In genomic region chr11:32267964-32268363, GRCm38 (mm10) we compare ENCODE assay signal across 10 mouse cellular contexts. TPM values are rescaled to one million over a fixed set of nuclear protein-coding genes. Genes with fewer than 3 reads are reported as not detected.
DNase-seq lines count a peak whose midpoint lies in the region; ATAC-seq and TF ChIP-seq lines count a peak whose summit lies in the region.
"Had no signal": no experiment of that assay in that cellular context is flagged by ENCODE, and none has a peak within 500 bp of the region (broad histone marks: within the 10 kb centered on the region; RNA-seq: fewer than 3 reads in every experiment).

No protein-coding gene starts in this region.

- peak overlapping the region; percentile 91 for H3K9ac ChIP-seq in heart, embryonic 15.5 days
- peak overlapping the region; percentile 98 for H3K9ac ChIP-seq in liver, embryonic 11.5 days (ENCODE audit: low read depth, low read length)

- no peaks in the 10 kb centered on the region for H3K9me3 ChIP-seq in heart, embryonic 15.5 days (replicated peaks)
- no peaks in the 10 kb centered on the region for H3K9me3 ChIP-seq in G1E (replicated peaks)
- H3K9me3 ChIP-seq in forebrain, embryonic 10.5 days: no peaks in the 10 kb centered on the region
- no peaks in the 10 kb centered on the region for H3K9me3 ChIP-seq in liver, embryonic 11.5 days (ENCODE audit: control insufficient read depth, low read length)

- ATAC-seq in heart, embryonic 15.5 days (replicated peaks; ENCODE audit: insufficient number of reproducible peaks, insufficient read depth, low FRiP score, low read depth): no peak
- no peak for ATAC-seq in G1E (ENCODE audit: extremely low read depth, insufficient number of reproducible peaks, low FRiP score, poor library complexity, severe bottlenecking)
- ATAC-seq in liver, embryonic 11.5 days (replicated peaks; ENCODE audit: low FRiP score): peak; percentile 8; the same call in 1 of the 2 replicates
- ATAC-seq in activated CD4-positive, CD25-positive, alpha-beta regulatory T cell, adult 4 months: no peak

- TF ChIP-seq CTCF in G1E (IDR thresholded peaks at IDR 0.05; ENCODE audit: low read depth, low read length): no peak

- DNase-seq in heart, adult 18-20 months: no peak
- DNase-seq in G1E (ENCODE audit: low spot score): no peak
- DNase-seq in forebrain, embryonic 10.5 days (ENCODE audit: extremely low spot score, low spot score): peak; percentile 23
- DNase-seq in liver, embryonic 11.5 days (ENCODE audit: low spot score): no peak
- peak; percentile 21 for DNase-seq in testis, postnatal 14 days (ENCODE audit: low spot score)
- DNase-seq in ovary, postnatal 10 days (ENCODE audit: low spot score): no peak

- peaks cover 15% of the 10 kb centered on the region for H3K4me1 ChIP-seq in heart, embryonic 15.5 days (replicated peaks)
- peaks cover 71% of the 10 kb centered on the region for H3K4me1 ChIP-seq in G1E (ENCODE audit: insufficient read depth, low read depth, low read length)
- H3K4me1 ChIP-seq in forebrain, embryonic 10.5 days: peaks cover 24% of the 10 kb centered on the region
- peaks cover 39% of the 10 kb centered on the region for H3K4me1 ChIP-seq in liver, embryonic 11.5 days (replicated peaks; ENCODE audit: control insufficient read depth, insufficient read depth, low read length)

- peak overlapping the region; percentile 84 for H3K4me3 ChIP-seq in heart, embryonic 15.5 days
- H3K4me3 ChIP-seq in G1E (ENCODE audit: low read depth, low read length): peak overlapping the region; percentile 84; the same call in 1 of the 2 replicates
- peak overlapping the region; percentile 92 for H3K4me3 ChIP-seq in forebrain, embryonic 10.5 days
- peak overlapping the region; percentile 81 for H3K4me3 ChIP-seq in liver, embryonic 11.5 days (ENCODE audit: low read depth, low read length)

- peak overlapping the region; percentile 89 for H3K27ac ChIP-seq in heart, embryonic 15.5 days
- H3K27ac ChIP-seq in forebrain, embryonic 10.5 days: peak overlapping the region; percentile 98
- peak overlapping the region; percentile 98 for H3K27ac ChIP-seq in liver, embryonic 11.5 days (ENCODE audit: low read depth, low read length)

- 21% methylated on average over 5 of the region's 5 CpGs for WGBS in heart, embryonic 15.5 days
- WGBS in forebrain, embryonic 10.5 days: 31% methylated on average over 5 of the region's 5 CpGs
- WGBS in liver, embryonic 11.5 days: 20% methylated on average over 5 of the region's 5 CpGs

- H3K36me3 ChIP-seq in heart, embryonic 15.5 days: no peaks in the 10 kb centered on the region
- peaks cover 21% of the 10 kb centered on the region for H3K36me3 ChIP-seq in G1E (replicated peaks)
- H3K36me3 ChIP-seq in forebrain, embryonic 10.5 days (replicated peaks): peaks cover 1% of the 10 kb centered on the region; the same call in 1 of the 2 replicates
- H3K36me3 ChIP-seq in liver, embryonic 11.5 days (ENCODE audit: control insufficient read depth, insufficient read depth, low read length): no peaks in the 10 kb centered on the region

- H3K4me2 ChIP-seq in heart, embryonic 15.5 days: peak overlapping the region; percentile 74
- H3K4me2 ChIP-seq in liver, embryonic 11.5 days: peak overlapping the region; percentile 85

- no peaks in the 10 kb centered on the region; the same call in 1 of the 2 replicates for H3K27me3 ChIP-seq in heart, embryonic 15.5 days
- no peaks in the 10 kb centered on the region for H3K27me3 ChIP-seq in G1E (ENCODE audit: insufficient read depth, low read length)
- H3K27me3 ChIP-seq in forebrain, embryonic 10.5 days (ENCODE audit: poor library complexity, severe bottlenecking): no peaks in the 10 kb centered on the region
- H3K27me3 ChIP-seq in liver, embryonic 11.5 days (replicated peaks; ENCODE audit: control insufficient read depth, insufficient read depth, low read length): no peaks in the 10 kb centered on the region

RNA-seq across cellular contexts. Expression of gene Nprl3, which starts 0.5 kb away (rescaled TPM):
- polyA plus RNA-seq in heart, embryonic 15.5 days (2015; fragmentation: Nextera tagmentation; extraction: Ambion mirVana): 29.8 and 33.6 TPM in 2 replicates
- total RNA-seq in heart, adult 18-20 months (2021): 10 to 100 TPM; 22.6 to 28.5 TPM
- total RNA-seq in G1E (2014; fragmentation: Nextera tagmentation) (90.6 and 121 TPM in 2 replicates), G1E (2017) (26.3 and 27.0 TPM in 2 replicates)
- 106 and 134 TPM in 2 replicates for polyA plus RNA-seq in G1E (2012)
- polyA plus RNA-seq in forebrain, embryonic 10.5 days (2016; fragmentation: Nextera tagmentation; extraction: Ambion mirVana): 48.3 and 48.6 TPM in 2 replicates
- 31.0 and 38.1 TPM in 2 replicates for polyA plus RNA-seq in liver, embryonic 11.5 days (2014; fragmentation: Nextera tagmentation; extraction: Ambion mirVana)
- polyA plus RNA-seq in activated CD4-positive, CD25-positive, alpha-beta regulatory T cell, adult 4 months (2017; shearing (Covaris generic)): 10 to 100 TPM; 36.7 to 37.6 TPM

RNA-seq across cellular contexts. Expression of gene Hba-x, which starts 8.2 kb away (rescaled TPM):
- polyA plus RNA-seq in heart, embryonic 15.5 days (2015; fragmentation: Nextera tagmentation; extraction: Ambion mirVana): 195 and 375 TPM in 2 replicates
- total RNA-seq in heart, adult 18-20 months (2021): not detected
- total RNA-seq in G1E (2014; fragmentation: Nextera tagmentation) (not detected in 2 replicates), G1E (2017) (not detected in 2 replicates)
- 0.09 TPM in 1 of 2 replicates, not detected in the other for polyA plus RNA-seq in G1E (2012)
- polyA plus RNA-seq in forebrain, embryonic 10.5 days (2016; fragmentation: Nextera tagmentation; extraction: Ambion mirVana): 3,082 and 4,268 TPM in 2 replicates
- polyA plus RNA-seq in liver, embryonic 11.5 days (2014; fragmentation: Nextera tagmentation; extraction: Ambion mirVana): 4,144 and 4,673 TPM in 2 replicates
- not detected for polyA plus RNA-seq in activated CD4-positive, CD25-positive, alpha-beta regulatory T cell, adult 4 months (2017; shearing (Covaris generic))
- total RNA-seq: left cerebral cortex, postnatal 10 days had no signal
- polyA plus RNA-seq: Patski had no signal

RNA-seq across cellular contexts. Expression of gene Hba-a1, which starts 15.3 kb away (rescaled TPM):
- 23,640 and 24,567 TPM in 2 replicates for polyA plus RNA-seq in heart, embryonic 15.5 days (2015; fragmentation: Nextera tagmentation; extraction: Ambion mirVana)
- total RNA-seq in heart, adult 18-20 months (2021): 1,000 to 10,000 TPM; 7,280 to 8,683 TPM
- total RNA-seq in G1E (2014; fragmentation: Nextera tagmentation) (230 and 2,260 TPM in 2 replicates), G1E (2017) (242 and 325 TPM in 2 replicates)
- polyA plus RNA-seq in G1E (2012): 3,927 and 4,410 TPM in 2 replicates
- polyA plus RNA-seq in forebrain, embryonic 10.5 days (2016; fragmentation: Nextera tagmentation; extraction: Ambion mirVana): 2,180 and 3,072 TPM in 2 replicates
- polyA plus RNA-seq in liver, embryonic 11.5 days (2014; fragmentation: Nextera tagmentation; extraction: Ambion mirVana): 12,698 and 12,741 TPM in 2 replicates
- polyA plus RNA-seq in activated CD4-positive, CD25-positive, alpha-beta regulatory T cell, adult 4 months (2017; shearing (Covaris generic)): 100 to 1,000 TPM in 1 of 2 experiments, 1 to 10 TPM in 1; 4.6 to 196 TPM
- polyA plus RNA-seq: Patski had no signal

RNA-seq across cellular contexts. Expression of gene Hbq1b, which starts 18.8 kb away (rescaled TPM):
- 3.1 and 3.6 TPM in 2 replicates for polyA plus RNA-seq in heart, embryonic 15.5 days (2015; fragmentation: Nextera tagmentation; extraction: Ambion mirVana)
- total RNA-seq in heart, adult 18-20 months (2021): 1 to 10 TPM in 1 of 2 experiments, not detected in 1; 1.4 TPM
- total RNA-seq in G1E (2014; fragmentation: Nextera tagmentation): 9.1 and 11.6 TPM in 2 replicates
- total RNA-seq in G1E (2017): 0.41 and 0.87 TPM in 2 replicates
- polyA plus RNA-seq in G1E (2012): 0.70 and 0.87 TPM in 2 replicates
- 6.1 and 10.1 TPM in 2 replicates for polyA plus RNA-seq in forebrain, embryonic 10.5 days (2016; fragmentation: Nextera tagmentation; extraction: Ambion mirVana)
- polyA plus RNA-seq in liver, embryonic 11.5 days (2014; fragmentation: Nextera tagmentation; extraction: Ambion mirVana): 43.6 and 45.8 TPM in 2 replicates
- not detected for polyA plus RNA-seq in activated CD4-positive, CD25-positive, alpha-beta regulatory T cell, adult 4 months (2017; shearing (Covaris generic))
- polyA plus RNA-seq: Patski had no signal

RNA-seq across cellular contexts. Expression of gene Hba-a2, which starts 28.3 kb away (rescaled TPM):
- polyA plus RNA-seq in heart, embryonic 15.5 days (2015; fragmentation: Nextera tagmentation; extraction: Ambion mirVana): 64,616 and 65,648 TPM in 2 replicates
- 1,000 to 10,000 TPM; 8,094 to 8,438 TPM for total RNA-seq in heart, adult 18-20 months (2021)
- total RNA-seq in G1E (2014; fragmentation: Nextera tagmentation) (268 and 4,240 TPM in 2 replicates), G1E (2017) (683 and 890 TPM in 2 replicates)
- 1,087 and 1,500 TPM in 2 replicates for polyA plus RNA-seq in G1E (2012)
- polyA plus RNA-seq in forebrain, embryonic 10.5 days (2016; fragmentation: Nextera tagmentation; extraction: Ambion mirVana): 3,944 and 5,635 TPM in 2 replicates
- 25,282 and 25,421 TPM in 2 replicates for polyA plus RNA-seq in liver, embryonic 11.5 days (2014; fragmentation: Nextera tagmentation; extraction: Ambion mirVana)
- polyA plus RNA-seq in activated CD4-positive, CD25-positive, alpha-beta regulatory T cell, adult 4 months (2017; shearing (Covaris generic)): 100 to 1,000 TPM in 1 of 2 experiments, 1 to 10 TPM in 1; 8.9 to 339 TPM
- polyA plus RNA-seq: Patski had no signal

Comparison
In these comparisons a context has a peak if more than half of its experiments do, and no peak if none do; other contexts are left out.
1. DNase-seq: peak in forebrain, embryonic 10.5 days (single experiment) and testis, postnatal 14 days (single experiment); none in heart, adult 18-20 months (0 of 2), G1E (single experiment), liver, embryonic 11.5 days (single experiment) and ovary, postnatal 10 days (single experiment).
2. RNA of gene Hba-x, which starts 8.2 kb away (polyA plus RNA-seq): 4,144 to 4,673 TPM in liver, embryonic 11.5 days, 3,082 to 4,268 TPM in forebrain, embryonic 10.5 days and 195 to 375 TPM in heart, embryonic 15.5 days; 0.09 TPM in G1E and not detected in activated CD4-positive, CD25-positive, alpha-beta regulatory T cell, adult 4 months; every median in the first group is over 100 times any median in the second.
3. RNA of gene Hba-a1, which starts 15.3 kb away (polyA plus RNA-seq): 23,640 to 24,567 TPM in heart, embryonic 15.5 days, 12,698 to 12,741 TPM in liver, embryonic 11.5 days, 3,927 to 4,410 TPM in G1E and 2,180 to 3,072 TPM in forebrain, embryonic 10.5 days; 4.6 to 196 TPM in activated CD4-positive, CD25-positive, alpha-beta regulatory T cell, adult 4 months; every median in the first group is over 10 times any median in the second.
4. Peak in every context shown above with its lines, with median percentiles within 50 percentile points of each other: H3K27ac ChIP-seq and H3K4me3 ChIP-seq.